Mouse (Mus musculus) thymus, adult 2 months (tissue): ENCODE results near the gene Flnc.

Experiments used
- CTCF ChIP-seq: fragments of 200-500 bp; IDR thresholded peaks from 2 replicates; pipeline ENCODE4 v1.5.1; 2012; ENCODE audit warnings: mild to moderate bottlenecking, control low read depth, low read length, moderate library complexity, borderline replicate concordance; ENCODE audit not compliant: control insufficient read depth, poor library complexity, insufficient read depth; ENCODE audit errors: extremely low read depth
- POLR2A ChIP-seq: fragments of 200-500 bp; IDR thresholded peaks from 2 replicates; pipeline ENCODE4 v1.6.1; 2012; ENCODE audit warnings: mild to moderate bottlenecking, low read length, control low read depth, moderate library complexity; ENCODE audit not compliant: control insufficient read depth, poor library complexity, insufficient read depth; ENCODE audit errors: extremely low read depth

GRCm38 (mm10) chr6:29500810-29501209 lies 67.8 kb downstream of the Flnc start:
- no peak for TF ChIP-seq CTCF
- TF ChIP-seq POLR2A: no peak
